Mouse (Mus musculus) hematopoietic stem cell, adult 5-6 weeks (primary cell): ENCODE measurements around the gene Adk. TPM values are rescaled to one million over a fixed set of nuclear protein-coding genes. Genes with fewer than 3 reads are reported as not detected.
A peak's percentile ranks its signal among the peaks of the same experiment; 100 is the strongest.

Experiments
- ATAC-seq, 2 experiments: fragments of 125-278 bp in 1 of 2; replicated peaks in 1 of 2; 2 replicates each; pipeline ENCODE4 v1.8.0; 2016 to 2017; ENCODE audit warnings: inconsistent platforms in 2 of 2, mild to moderate bottlenecking in 2 of 2, moderate number of reproducible peaks in 2 of 2, low read depth in 1 of 2, moderate TSS enrichment in 1 of 2; ENCODE audit not compliant: low FRiP score in 2 of 2, poor library complexity in 2 of 2, severe bottlenecking in 2 of 2, insufficient read depth in 1 of 2, low TSS enrichment in 1 of 2
- total RNA-seq: library from RNA; stranded (forward); fragments of 172-1452, 232-1000 nt; gene quantifications from 2 replicates; pipeline ENCODE4 v1.2.3, GENCODE M21; 2017

The Adk gene
- total RNA-seq, 1 experiment from 2014 or later: 55.9 TPM

- no peak for ATAC-seq
Observed at GRCm38 (mm10) chr14:21275786-21276185, 223.4 kb downstream of the Adk start.

GRCm38 (mm10) chr14:21278290-21278689 lies 225.9 kb downstream of the Adk start:
- ATAC-seq: no peak

- ATAC-seq: no peak
Observed at GRCm38 (mm10) chr14:21278907-21279535, 226.6 kb downstream of the Adk start.

- no peak for ATAC-seq
Observed at GRCm38 (mm10) chr14:21280451-21280850, 228.1 kb downstream of the Adk start.

GRCm38 (mm10) chr14:21281506-21281905 lies 229.1 kb downstream of the Adk start:
- no peak for ATAC-seq

GRCm38 (mm10) chr14:21284116-21284515 lies 231.7 kb downstream of the Adk start:
- ATAC-seq: no peak

- no peak for ATAC-seq
Observed at GRCm38 (mm10) chr14:21284847-21285246, 232.5 kb downstream of the Adk start.

- ATAC-seq: no peak
Observed at GRCm38 (mm10) chr14:21286274-21286673, 233.9 kb downstream of the Adk start.

GRCm38 (mm10) chr14:21287726-21288442 lies 235.5 kb downstream of the Adk start:
- peak in 1 of 2 experiments; percentile 53; a peak in 1 of 4 replicates for ATAC-seq

GRCm38 (mm10) chr14:21299743-21300142 lies 247.4 kb downstream of the Adk start:
- peak in 1 of 2 experiments; percentile 29; a peak in 1 of 4 replicates for ATAC-seq

GRCm38 (mm10) chr14:21304815-21305214 lies 252.4 kb downstream of the Adk start:
- ATAC-seq: no peak

GRCm38 (mm10) chr14:21308349-21308936 lies 256.1 kb downstream of the Adk start:
- no peak for ATAC-seq

- no peak for ATAC-seq
Observed at GRCm38 (mm10) chr14:21310530-21310929, 258.2 kb downstream of the Adk start.

GRCm38 (mm10) chr14:21313561-21314342 lies 261.4 kb downstream of the Adk start:
- ATAC-seq: no peak

- no peak for ATAC-seq
Observed at GRCm38 (mm10) chr14:21314466-21314865, 262.1 kb downstream of the Adk start.

GRCm38 (mm10) chr14:21334826-21335225 lies 282.5 kb downstream of the Adk start:
- ATAC-seq: no peak

GRCm38 (mm10) chr14:21335691-21336314 lies 283.4 kb downstream of the Adk start:
- no peak for ATAC-seq
